Mouse (Mus musculus): Measurements from ENCODE around the gene Gm49027. TPM values are rescaled to one million over a fixed set of nuclear protein-coding genes. Genes with fewer than 3 reads are reported as not detected.
A peak's percentile ranks its signal among the peaks of the same experiment; 100 is the strongest.

The Gm49027 gene
- polyA plus RNA-seq (2012; rRNA removed), result 14.2 and 15.2 TPM in 2 replicates

- TF ChIP-seq POLR2A (IDR thresholded peaks at IDR 0.05; ENCODE audit: borderline replicate concordance, extremely low read depth, low read depth, low read length) (no peak), CTCF (IDR thresholded peaks at IDR 0.05; ENCODE audit: insufficient read depth, low read length) (no peak)
- 77% methylated on average over 7 of the region's 7 CpGs for WGBS
Observed at GRCm38 (mm10) chr5:123525281-123525680, at the start of gene Gm49027. Gene Gm49027, minus strand, starts transcription at chr5:123525488.

GRCm38 (mm10) chr5:123573362-123573761, 48.1 kb upstream of the Gm49027 start:
- TF ChIP-seq CTCF (IDR thresholded peaks at IDR 0.05; ENCODE audit: insufficient read depth, low read length) (no peak), POLR2A (IDR thresholded peaks at IDR 0.05; ENCODE audit: borderline replicate concordance, extremely low read depth, low read depth, low read length) (no peak)
- Histone ChIP-seq H3K4me1 (ENCODE audit: control insufficient read depth, insufficient read depth, low read length) (peaks cover 4% of the 10 kb centered on the region; the same call in 1 of the 2 replicates), H3K4me3 (replicated peaks; ENCODE audit: extremely low read depth, low read depth, low read length) (no peak overlapping the region)
- DNase-seq, result no peak
- 58% methylated on average over 8 of the region's 8 CpGs for WGBS

More at GRCm38 (mm10) chr5:123525281-123525680, at the start of gene Gm49027:
- DNase-seq, result no peak
- Histone ChIP-seq H3K4me3 (replicated peaks; ENCODE audit: extremely low read depth, low read depth, low read length) (peak within 1 kb of the TSS; percentile 86), H3K4me1 (ENCODE audit: control insufficient read depth, insufficient read depth, low read length) (peaks cover 4% of the 10 kb centered on the region)

DNA sequence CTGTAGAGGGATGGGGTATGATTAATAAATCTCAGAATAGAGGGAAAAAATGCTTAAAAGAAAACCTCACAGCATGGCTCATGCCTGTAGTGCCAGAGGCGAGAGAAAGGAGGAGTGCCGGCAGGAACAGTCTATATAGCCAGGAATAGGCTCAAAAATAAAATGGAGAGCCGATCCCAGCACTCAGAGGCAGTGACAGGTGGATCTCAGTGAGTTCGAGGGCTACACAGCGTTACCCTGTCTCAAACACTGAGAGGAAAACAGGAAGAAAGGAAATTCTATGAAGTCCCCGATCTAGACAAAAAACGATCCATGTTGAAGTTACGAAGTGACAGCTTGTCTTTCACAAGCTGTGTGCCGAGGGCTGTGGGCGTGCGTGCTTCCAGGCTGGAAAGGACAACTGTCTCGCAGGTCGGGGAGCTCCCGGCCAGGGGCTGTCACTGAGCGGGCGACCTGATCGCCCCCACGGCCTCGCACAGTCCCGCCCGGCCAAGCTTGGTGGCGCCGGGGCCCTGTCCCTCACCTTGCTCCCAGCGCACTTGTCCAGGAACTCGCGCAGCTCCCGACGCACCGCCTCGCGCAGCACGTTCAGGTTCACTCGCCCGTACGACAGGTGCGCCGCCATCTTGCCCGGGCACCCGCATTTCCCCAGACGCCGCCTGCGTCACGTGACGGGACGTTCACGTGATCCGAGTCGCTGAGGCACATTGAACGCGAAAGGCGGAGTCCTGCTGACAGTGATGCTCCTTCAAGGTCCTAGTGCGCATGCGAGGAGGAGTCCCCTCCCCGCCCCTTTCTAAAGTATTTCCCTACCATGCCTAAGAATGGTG, 47.3 kb upstream of the Gm49027 start, which contains the start of gene Vps33a:
Vps33a (minus strand) TSS at position 682 of the 830 bp plus-strand sequence.
- H3K4me1 ChIP-seq (ENCODE audit: control insufficient read depth, insufficient read depth, low read length), result peaks cover 4% of the 10 kb centered on the region; the same call in 1 of the 2 replicates
- under 1% methylated on average over 54 of the region's 54 CpGs for WGBS
- DNase-seq, result peak; percentile 93
- peak within 1 kb of the TSS; percentile 98 for H3K4me3 ChIP-seq (replicated peaks; ENCODE audit: extremely low read depth, low read depth, low read length)
- no peak for TF ChIP-seq CTCF (IDR thresholded peaks at IDR 0.05; ENCODE audit: insufficient read depth, low read length)
- TF ChIP-seq POLR2A (IDR thresholded peaks at IDR 0.05; ENCODE audit: borderline replicate concordance, extremely low read depth, low read depth, low read length), result peak; percentile 93

GRCm38 (mm10) chr5:123561128-123561527, 35.8 kb upstream of the Gm49027 start:
- 94% methylated on average over 11 of the region's 11 CpGs for WGBS
- Histone ChIP-seq H3K4me1 (ENCODE audit: control insufficient read depth, insufficient read depth, low read length) (no peaks in the 10 kb centered on the region), H3K4me3 (replicated peaks; ENCODE audit: extremely low read depth, low read depth, low read length) (no peak overlapping the region)
- TF ChIP-seq CTCF (IDR thresholded peaks at IDR 0.05; ENCODE audit: insufficient read depth, low read length), result no peak
- TF ChIP-seq POLR2A (IDR thresholded peaks at IDR 0.05; ENCODE audit: borderline replicate concordance, extremely low read depth, low read depth, low read length), result no peak
- no peak for DNase-seq

GRCm38 (mm10) chr5:123559588-123559987, 34.3 kb upstream of the Gm49027 start:
- H3K4me3 ChIP-seq (replicated peaks; ENCODE audit: extremely low read depth, low read depth, low read length), result no peak overlapping the region
- DNase-seq, result no peak
- no peaks in the 10 kb centered on the region for H3K4me1 ChIP-seq (ENCODE audit: control insufficient read depth, insufficient read depth, low read length)
- WGBS, result 91% methylated on average over 8 of the region's 8 CpGs
- TF ChIP-seq POLR2A (IDR thresholded peaks at IDR 0.05; ENCODE audit: borderline replicate concordance, extremely low read depth, low read depth, low read length), result no peak
- no peak for TF ChIP-seq CTCF (IDR thresholded peaks at IDR 0.05; ENCODE audit: insufficient read depth, low read length)

- DNase-seq, result no peak
- 58% methylated on average over 2 of the region's 2 CpGs for WGBS
- no peaks in the 10 kb centered on the region for H3K4me1 ChIP-seq (ENCODE audit: control insufficient read depth, insufficient read depth, low read length)
- no peak for TF ChIP-seq CTCF (IDR thresholded peaks at IDR 0.05; ENCODE audit: insufficient read depth, low read length)
- no peak for TF ChIP-seq POLR2A (IDR thresholded peaks at IDR 0.05; ENCODE audit: borderline replicate concordance, extremely low read depth, low read depth, low read length)
- H3K4me3 ChIP-seq (replicated peaks; ENCODE audit: extremely low read depth, low read depth, low read length), result no peak overlapping the region
Observed at GRCm38 (mm10) chr5:123556451-123556850, 31.2 kb upstream of the Gm49027 start.

GRCm38 (mm10) chr5:123555693-123556092, 30.4 kb upstream of the Gm49027 start:
- no peak for DNase-seq
- TF ChIP-seq CTCF (IDR thresholded peaks at IDR 0.05; ENCODE audit: insufficient read depth, low read length) (no peak), POLR2A (IDR thresholded peaks at IDR 0.05; ENCODE audit: borderline replicate concordance, extremely low read depth, low read depth, low read length) (no peak)
- Histone ChIP-seq H3K4me3 (replicated peaks; ENCODE audit: extremely low read depth, low read depth, low read length) (no peak overlapping the region), H3K4me1 (ENCODE audit: control insufficient read depth, insufficient read depth, low read length) (no peaks in the 10 kb centered on the region)
- WGBS, result 91% methylated on average over 7 of the region's 7 CpGs

DNA sequence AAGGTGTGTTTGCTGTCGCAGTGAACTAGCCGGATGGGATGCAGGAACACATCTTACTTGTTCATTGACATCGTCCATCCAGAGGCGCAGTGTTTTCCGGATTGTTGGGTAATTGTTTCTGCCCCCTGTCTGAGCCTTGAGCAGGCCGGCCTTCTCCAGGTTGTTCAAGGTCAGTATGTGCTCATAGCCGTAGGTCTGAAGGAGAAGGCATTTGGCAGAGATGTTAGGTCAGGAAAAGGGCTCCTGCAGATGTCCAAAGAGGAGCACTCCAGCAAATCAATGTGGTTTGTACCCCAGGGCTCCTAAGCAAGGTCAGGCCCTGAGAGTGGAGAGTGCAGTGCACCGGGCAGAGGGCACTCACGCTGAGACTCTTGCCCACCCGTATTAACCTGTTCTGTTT, 8.5 kb upstream of the Gm49027 start:
- 94% methylated on average over 10 of the region's 10 CpGs for WGBS
- no peak for TF ChIP-seq CTCF (IDR thresholded peaks at IDR 0.05; ENCODE audit: insufficient read depth, low read length)
- no peak for TF ChIP-seq POLR2A (IDR thresholded peaks at IDR 0.05; ENCODE audit: borderline replicate concordance, extremely low read depth, low read depth, low read length)

DNA sequence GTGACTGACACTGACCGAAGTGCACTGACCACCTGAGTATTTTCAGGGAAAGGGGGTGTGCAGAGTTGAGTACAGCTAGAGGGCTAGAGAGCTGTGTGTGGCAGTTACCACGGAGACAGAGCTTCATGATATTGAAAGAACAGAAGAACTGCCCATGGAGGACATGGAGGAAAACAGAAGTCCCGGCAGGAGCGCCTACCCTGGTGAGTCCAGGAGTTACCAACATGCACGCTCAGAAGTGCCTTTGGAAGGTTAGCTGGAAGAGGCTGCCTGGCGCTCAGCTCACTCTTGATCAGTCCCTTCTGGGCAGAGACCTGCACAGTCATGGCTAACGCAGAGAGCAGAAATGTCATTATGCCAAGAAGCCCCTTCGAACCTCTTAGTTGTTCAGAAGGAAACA, 4.8 kb upstream of the Gm49027 start:
- DNase-seq, result no peak
- no peak overlapping the region for H3K4me3 ChIP-seq (replicated peaks; ENCODE audit: extremely low read depth, low read depth, low read length)
- TF ChIP-seq POLR2A (IDR thresholded peaks at IDR 0.05; ENCODE audit: borderline replicate concordance, extremely low read depth, low read depth, low read length) (no peak), CTCF (IDR thresholded peaks at IDR 0.05; ENCODE audit: insufficient read depth, low read length) (no peak)
- WGBS, result 84% methylated on average over 8 of the region's 8 CpGs
- H3K4me1 ChIP-seq (ENCODE audit: control insufficient read depth, insufficient read depth, low read length), result no peaks in the 10 kb centered on the region

More for the DNA sequence above, 8.5 kb upstream of the Gm49027 start:
- no peak overlapping the region for H3K4me3 ChIP-seq (replicated peaks; ENCODE audit: extremely low read depth, low read depth, low read length)
- no peaks in the 10 kb centered on the region for H3K4me1 ChIP-seq (ENCODE audit: control insufficient read depth, insufficient read depth, low read length)
- DNase-seq, result no peak

- DNase-seq, result no peak
- Histone ChIP-seq H3K4me3 (replicated peaks; ENCODE audit: extremely low read depth, low read depth, low read length) (no peak overlapping the region), H3K4me1 (ENCODE audit: control insufficient read depth, insufficient read depth, low read length) (peaks cover 4% of the 10 kb centered on the region)
- WGBS, result 70% methylated on average over 7 of the region's 7 CpGs
- no peak for TF ChIP-seq POLR2A (IDR thresholded peaks at IDR 0.05; ENCODE audit: borderline replicate concordance, extremely low read depth, low read depth, low read length)
- no peak for TF ChIP-seq CTCF (IDR thresholded peaks at IDR 0.05; ENCODE audit: insufficient read depth, low read length)
Observed at GRCm38 (mm10) chr5:123528641-123529040, 3.4 kb upstream of the Gm49027 start.
